14 mouse cellular contexts compared by ENCODE assay signal in the genomic region with DNA sequence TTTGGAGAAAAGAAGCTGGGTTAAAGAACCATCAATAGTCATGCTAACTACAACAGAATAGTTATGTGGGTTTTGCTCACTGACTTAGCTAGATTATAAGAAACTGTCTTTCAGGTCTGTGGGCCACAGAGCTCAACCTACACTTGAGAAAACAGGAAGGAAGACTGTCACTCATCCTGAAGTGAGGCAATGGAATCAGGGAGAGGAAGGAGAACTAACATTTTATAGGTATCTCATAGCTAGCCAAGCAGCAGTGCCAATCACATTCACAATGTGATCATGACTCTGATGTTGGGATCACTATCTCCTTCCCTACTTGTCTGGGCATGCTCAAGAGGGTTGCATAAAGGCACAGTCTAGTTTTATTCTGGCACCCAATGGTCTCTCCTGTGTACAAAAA.
"Had no signal": no experiment of that assay in that cellular context is flagged by ENCODE, and none has a peak within 500 bp of the region (broad histone marks: within the 10 kb centered on the region; RNA-seq: fewer than 3 reads in every experiment).

No protein-coding gene starts in this region.

- ATAC-seq: liver, embryonic 12.5 days; midbrain, embryonic 15.5 days had no signal

- DNase-seq: kidney, adult 11 months; kidney, adult 8-10 months; kidney, postnatal 14 days; kidney, postnatal 4 days; liver; lung, adult 18-20 months; lung, postnatal 10 days; lung, postnatal 36 days; right cerebral cortex, adult 18-20 months; right cerebral cortex, postnatal 14 days; spleen, adult 18-20 months; thymus, postnatal 25 days had no signal
